Comparison of ENCODE assay signal across 8 mouse cellular contexts in the genomic region with DNA sequence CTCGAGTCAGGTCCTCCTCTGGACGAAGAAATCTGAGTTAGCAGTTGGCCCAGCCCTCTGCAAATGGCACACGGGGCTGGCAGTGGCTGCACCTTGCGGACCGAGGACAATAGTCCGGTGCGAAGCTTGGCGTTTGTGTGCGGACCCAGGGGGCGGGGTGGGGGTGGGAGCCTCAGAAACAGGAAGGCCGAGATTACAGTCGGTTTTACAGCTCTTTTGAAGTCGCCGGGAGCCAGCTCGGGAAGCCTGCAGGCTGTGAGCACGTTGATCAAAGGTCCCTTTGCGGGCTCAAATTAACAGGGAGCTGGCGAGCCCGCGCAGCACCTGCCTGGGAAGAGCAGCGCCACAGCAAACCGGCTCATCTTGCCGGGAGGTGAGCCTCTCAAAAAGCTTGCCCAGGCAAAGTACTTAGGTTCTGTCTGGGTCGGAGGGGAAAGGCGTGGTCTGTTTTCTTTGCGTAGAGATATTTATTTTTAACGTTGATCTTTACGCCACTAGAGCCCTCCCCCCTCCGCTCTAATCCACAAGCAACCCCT. TPM values are rescaled to one million over a fixed set of nuclear protein-coding genes. Genes with fewer than 3 reads are reported as not detected.
DNase-seq lines count a peak whose midpoint lies in the region; ATAC-seq and TF ChIP-seq lines count a peak whose summit lies in the region.

No protein-coding gene starts in this region.

- no peak overlapping the region for H3ac ChIP-seq in myocyte (ENCODE audit: control insufficient read depth, insufficient read length)

- ATAC-seq in forebrain, embryonic 11.5 days (replicated peaks; ENCODE audit: low FRiP score): peak; percentile 69
- peak; percentile 68 for ATAC-seq in hindbrain, embryonic 15.5 days (ENCODE audit: low FRiP score, low read depth)

- peak overlapping the region; percentile 57 for H3K9ac ChIP-seq in forebrain, embryonic 11.5 days (ENCODE audit: low read length)
- H3K9ac ChIP-seq in hindbrain, embryonic 15.5 days: peak overlapping the region; percentile 52
- H3K9ac ChIP-seq in liver, adult 2 months (ENCODE audit: low read depth, low read length): peak overlapping the region; percentile 51

- no peaks in the 10 kb centered on the region; the same call in 1 of the 2 replicates for H3K4me1 ChIP-seq in thymus, adult 2 months (replicated peaks; ENCODE audit: control insufficient read depth, insufficient read depth, low read length)
- H3K4me1 ChIP-seq in forebrain, embryonic 11.5 days (replicated peaks; ENCODE audit: control insufficient read depth, insufficient read depth, low read length): peaks cover 5% of the 10 kb centered on the region
- H3K4me1 ChIP-seq in hindbrain, embryonic 15.5 days (replicated peaks): peaks cover 9% of the 10 kb centered on the region
- peaks cover 3% of the 10 kb centered on the region for H3K4me1 ChIP-seq in liver, adult 2 months (ENCODE audit: control insufficient read depth, insufficient read depth, low read length)

- no peaks in the 10 kb centered on the region for H3K79me2 ChIP-seq in liver, adult 2 months (ENCODE audit: control insufficient read depth, insufficient read depth, low read length)
- no peaks in the 10 kb centered on the region for H3K79me2 ChIP-seq in myocyte (ENCODE audit: control insufficient read depth, insufficient read depth)

- H3K27ac ChIP-seq in thymus, adult 2 months (ENCODE audit: control insufficient read depth, insufficient read depth, low read length): no peak overlapping the region
- H3K27ac ChIP-seq in forebrain, embryonic 11.5 days (ENCODE audit: low read depth, low read length): peak overlapping the region; percentile 37; the same call in 1 of the 2 replicates
- no peak overlapping the region for H3K27ac ChIP-seq in hindbrain, embryonic 15.5 days (replicated peaks)
- H3K27ac ChIP-seq in liver, adult 2 months (replicated peaks; ENCODE audit: insufficient read depth, low read depth, low read length): peak overlapping the region; percentile 23

- no peak for TF ChIP-seq CTCF in thymus, adult 2 months (IDR thresholded peaks at IDR 0.05; ENCODE audit: borderline replicate concordance, control insufficient read depth, extremely low read depth, insufficient read depth, low read length, poor library complexity)
- TF ChIP-seq CTCF in liver, adult 2 months (IDR thresholded peaks at IDR 0.05; ENCODE audit: low read depth, low read length): no peak

- 3% methylated on average over 29 of the region's 29 CpGs for WGBS in thymus, adult 2 months
- WGBS in forebrain, embryonic 11.5 days: under 1% methylated on average over 29 of the region's 29 CpGs
- WGBS in hindbrain, embryonic 15.5 days: under 1% methylated on average over 29 of the region's 29 CpGs
- under 1% methylated on average over 29 of the region's 29 CpGs for whole genome bisulfite sequencing in liver, adult 2 months

- peak overlapping the region; percentile 83 for H3K4me2 ChIP-seq in forebrain, embryonic 11.5 days (ENCODE audit: low read depth, low read length, severe bottlenecking)
- H3K4me2 ChIP-seq in hindbrain, embryonic 15.5 days: peak overlapping the region; percentile 97
- H3K4me2 ChIP-seq in myocyte (ENCODE audit: low read depth): no peak overlapping the region

- DNase-seq in thymus, adult 2 months: no peak
- DNase-seq in thymus, postnatal 25 days: no peak
- DNase-seq in forebrain, embryonic 11.5 days (ENCODE audit: low spot score): peak; percentile 70
- DNase-seq in liver, adult 2 months (ENCODE audit: extremely low read depth, low read depth, low spot score): peak; percentile 84
- no peak for DNase-seq in frontal cortex, adult 2 months (ENCODE audit: extremely low spot score in 1 of 2, low spot score in 1 of 2)
- DNase-seq in spleen, postnatal 4 days (ENCODE audit: low spot score in 2 of 2): no peak

- no peak for TF ChIP-seq POLR2A in thymus, adult 2 months (IDR thresholded peaks at IDR 0.05; ENCODE audit: control insufficient read depth, extremely low read depth, insufficient read depth, low read length, poor library complexity)
- 0 out of 2 replicates have a peak, but pooled peaks have one; percentile 23 for TF ChIP-seq POLR2A in liver, adult 2 months (IDR thresholded peaks at IDR 0.05; ENCODE audit: extremely low read depth, insufficient read depth, low read length)
- no peak for TF ChIP-seq POLR2A in myocyte (IDR thresholded peaks at IDR 0.05; ENCODE audit: insufficient read length, low read depth)

- H3K9me3 ChIP-seq in forebrain, embryonic 11.5 days (ENCODE audit: control insufficient read depth, low read length): no peaks in the 10 kb centered on the region
- H3K9me3 ChIP-seq in hindbrain, embryonic 15.5 days: no peaks in the 10 kb centered on the region

- H3K36me3 ChIP-seq in thymus, adult 2 months (ENCODE audit: control insufficient read depth, insufficient read depth, low read length): no peaks in the 10 kb centered on the region
- no peaks in the 10 kb centered on the region for H3K36me3 ChIP-seq in forebrain, embryonic 11.5 days (ENCODE audit: control insufficient read depth, insufficient read depth, low read length)
- no peaks in the 10 kb centered on the region for H3K36me3 ChIP-seq in hindbrain, embryonic 15.5 days
- H3K36me3 ChIP-seq in liver, adult 2 months (ENCODE audit: control insufficient read depth, insufficient read depth, low read length): no peaks in the 10 kb centered on the region
- peaks cover 14% of the 10 kb centered on the region for H3K36me3 ChIP-seq in myocyte (ENCODE audit: control insufficient read depth, insufficient read depth)

- H3K27me3 ChIP-seq in thymus, adult 2 months (ENCODE audit: control insufficient read depth, insufficient read depth, low read length): no peaks in the 10 kb centered on the region
- no peaks in the 10 kb centered on the region for H3K27me3 ChIP-seq in forebrain, embryonic 11.5 days (ENCODE audit: control insufficient read depth, insufficient read depth, low read length)
- H3K27me3 ChIP-seq in hindbrain, embryonic 15.5 days: no peaks in the 10 kb centered on the region
- H3K27me3 ChIP-seq in liver, adult 2 months (ENCODE audit: control insufficient read depth, insufficient read depth, low read length): no peaks in the 10 kb centered on the region
- H3K27me3 ChIP-seq in myocyte (ENCODE audit: control insufficient read depth, insufficient read depth, insufficient read length): no peaks in the 10 kb centered on the region

- H3K4me3 ChIP-seq in thymus, adult 2 months (ENCODE audit: control insufficient read depth, insufficient read depth, low read length): peak overlapping the region; percentile 18; the same call in 1 of the 2 replicates
- H3K4me3 ChIP-seq in forebrain, embryonic 11.5 days (ENCODE audit: low read depth, low read length): peak overlapping the region; percentile 34
- H3K4me3 ChIP-seq in hindbrain, embryonic 15.5 days: peak overlapping the region; percentile 51
- H3K4me3 ChIP-seq in liver, adult 2 months (ENCODE audit: insufficient read depth, low read depth, low read length): peak overlapping the region; percentile 52
- no peak overlapping the region for H3K4me3 ChIP-seq in myocyte

TF ChIP-seq in myocyte, 11 proteins besides CTCF, POLR2A, EP300 and RAD21:
- no peak for TF ChIP-seq CEBPB (IDR thresholded peaks at IDR 0.05; ENCODE audit: insufficient read depth, poor library complexity, severe bottlenecking)
- no peak for TF ChIP-seq USF1 (IDR thresholded peaks at IDR 0.05; ENCODE audit: low read depth)
- no peak for TF ChIP-seq TCF3 (IDR thresholded peaks at IDR 0.05; ENCODE audit: insufficient read length, low read depth)
- peak; percentile 48 for TF ChIP-seq POLR2AphosphoS2 (IDR thresholded peaks at IDR 0.05; ENCODE audit: insufficient read length, low read depth)
- no peak for TF ChIP-seq MAX (IDR thresholded peaks at IDR 0.05; ENCODE audit: low read depth)

RNA-seq across cellular contexts. Expression of a gene that starts 18.8 kb away (rescaled TPM):
- 44.6 and 45.2 TPM in 2 replicates for polyA plus RNA-seq in thymus, adult 2 months (2012; rRNA removed)
- polyA plus RNA-seq in forebrain, embryonic 11.5 days (2014; fragmentation: Nextera tagmentation; extraction: Ambion mirVana): 60.7 and 63.5 TPM in 2 replicates
- 14.6 and 16.2 TPM in 2 replicates for polyA plus RNA-seq in hindbrain, embryonic 15.5 days (2015; fragmentation: Nextera tagmentation; extraction: Ambion mirVana)
- 10.6 and 16.2 TPM in 2 replicates for total RNA-seq in liver, adult 2 months (2014; rRNA removed)
- 14.5 and 17.0 TPM in 2 replicates for polyA plus RNA-seq in liver, adult 2 months (2012; rRNA removed)
- polyA plus RNA-seq in myocyte (2012; fragmentation: generic; extraction: Trizol): 75.2 TPM
- polyA plus RNA-seq in frontal cortex, adult 2 months (2012; rRNA removed): 2.9 and 3.8 TPM in 2 replicates

Comparison
In these comparisons a context has a peak if more than half of its experiments do, and no peak if none do; other contexts are left out.
1. DNase-seq: peak in forebrain, embryonic 11.5 days (single experiment) and liver, adult 2 months (single experiment); none in thymus, adult 2 months (single experiment), thymus, postnatal 25 days (single experiment), frontal cortex, adult 2 months (0 of 2) and spleen, postnatal 4 days (0 of 2).
2. H3K27ac ChIP-seq: peak in forebrain, embryonic 11.5 days (single experiment) and liver, adult 2 months (single experiment); none in thymus, adult 2 months (single experiment) and hindbrain, embryonic 15.5 days (single experiment).
3. Peak in every context shown above with its lines, with median percentiles within 50 percentile points of each other: H3K9ac ChIP-seq.